Mouse (Mus musculus): Measurements from ENCODE around the gene Elp4.

- TF ChIP-seq CTCF (IDR thresholded peaks at IDR 0.05; ENCODE audit: low read depth, low read length) (no peak), GATA2 (IDR thresholded peaks at IDR 0.05; ENCODE audit: borderline replicate concordance, low read depth, low read length) (no peak), TAL1 (conservative IDR thresholded peaks at IDR 0.05; ENCODE audit: low read depth, low read length) (no peak), GATA1 (IDR thresholded peaks at IDR 0.05; ENCODE audit: borderline replicate concordance, low read length) (no peak)
These were observed 213.1 kb downstream of the Elp4 start for GRCm38 (mm10) chr2:105691296-105691695.
